Mouse (Mus musculus): Measurements from ENCODE around the gene Gm20388.

GRCm38 (mm10) chr8:119883281-119883680 lies 27.4 kb upstream of the Gm20388 start:
- TF ChIP-seq POLR2A (IDR thresholded peaks at IDR 0.05; ENCODE audit: low read depth, low read length) (no peak), CTCF (conservative IDR thresholded peaks at IDR 0.05; ENCODE audit: insufficient read depth, insufficient read length, low read depth, low read length) (no peak)

Data from kidney, adult 2 months (tissue).